Mouse (Mus musculus) adrenal gland, postnatal 4 days (tissue): ENCODE data around the gene Acyp2. TPM values are rescaled to one million over a fixed set of nuclear protein-coding genes. Genes with fewer than 3 reads are reported as not detected.
"Not testable (repeated sequence)": the region's sequence is repeated elsewhere in the genome, so short reads cannot be mapped to it uniquely, and the experiment has no call there.

Experiments used
- DNase-seq, 2 experiments: peaks; one replicate each; pipeline ENCODE4 v3.0.0; 2021 to 2022; ENCODE audit warnings: low spot score in 2 of 2, mixed read lengths in 2 of 2
- long read RNA-seq, 2 experiments: library from polyadenylated mRNA; stranded (forward); transcript quantifications; one replicate each; pipeline ENCODE4 v2.0.0; 2021
- total RNA-seq, 2 experiments: library from RNA; stranded (reverse); gene quantifications; 2 replicates each; pipeline ENCODE4 v1.2.3; 2021

Acyp2 gene
- 10 to 100 TPM; 17.3 to 21.0 TPM for total RNA-seq
- long read RNA-seq, experiment 1, partial matches to known transcripts, result 5 of 11 reads
- long read RNA-seq, experiment 1, other reads (novel, unspliced or antisense), result 5 of 11 reads
- long read RNA-seq, experiment 2, partial matches to known transcripts, result 8 of 8 reads
- long read RNA-seq, experiment 2, other reads (novel, unspliced or antisense), result 0 of 8 reads

- peak; percentile 76 to 85 for DNase-seq
Measured at GRCm38 (mm10) chr11:30649001-30649637, at the start of gene Acyp2. TSS of gene Acyp2 (minus strand) at chr11:30649587.

GRCm38 (mm10) chr11:30689421-30689820 lies 40.0 kb upstream of the Acyp2 start:
- no peak for DNase-seq

GRCm38 (mm10) chr11:30676086-30676485 lies 26.7 kb upstream of the Acyp2 start:
- no peak for DNase-seq

GRCm38 (mm10) chr11:30672719-30673118 lies 23.3 kb upstream of the Acyp2 start:
- DNase-seq, result no peak

- DNase-seq, result no peak
Measured at GRCm38 (mm10) chr11:30663001-30663400, 13.6 kb upstream of the Acyp2 start.

GRCm38 (mm10) chr11:30662591-30662990 lies 13.2 kb upstream of the Acyp2 start:
- no peak for DNase-seq

- DNase-seq, result no peak
Measured at GRCm38 (mm10) chr11:30657069-30657468, 7.7 kb upstream of the Acyp2 start.

- no peak for DNase-seq
Measured at GRCm38 (mm10) chr11:30656060-30656459, 6.7 kb upstream of the Acyp2 start.

GRCm38 (mm10) chr11:30650416-30650815 lies 1.0 kb upstream of the Acyp2 start:
- no peak for DNase-seq

GRCm38 (mm10) chr11:30635674-30636073 lies 13.7 kb downstream of the Acyp2 start:
- DNase-seq, result no peak

GRCm38 (mm10) chr11:30630514-30630913 lies 18.9 kb downstream of the Acyp2 start:
- no peak for DNase-seq

GRCm38 (mm10) chr11:30623218-30623617 lies 26.2 kb downstream of the Acyp2 start:
- DNase-seq, result no peak

GRCm38 (mm10) chr11:30621386-30622363 lies 27.7 kb downstream of the Acyp2 start:
- DNase-seq, result not testable (repeated sequence)

- no peak for DNase-seq
Measured at GRCm38 (mm10) chr11:30618235-30618634, 31.2 kb downstream of the Acyp2 start.

- no peak for DNase-seq
Measured at GRCm38 (mm10) chr11:30617571-30618097, 31.8 kb downstream of the Acyp2 start.

- no peak for DNase-seq
Measured at GRCm38 (mm10) chr11:30615977-30616376, 33.4 kb downstream of the Acyp2 start.

- DNase-seq, result no peak
Measured at GRCm38 (mm10) chr11:30613916-30614546, 35.4 kb downstream of the Acyp2 start.

- no peak for DNase-seq
Measured at GRCm38 (mm10) chr11:30612699-30613098, 36.7 kb downstream of the Acyp2 start.

- no peak for DNase-seq
Measured at GRCm38 (mm10) chr11:30609247-30609646, 40.1 kb downstream of the Acyp2 start.

- no peak for DNase-seq
Measured at GRCm38 (mm10) chr11:30607587-30608518, 41.5 kb downstream of the Acyp2 start.
